8 mouse cellular contexts compared by ENCODE assay signal in the genomic region with DNA sequence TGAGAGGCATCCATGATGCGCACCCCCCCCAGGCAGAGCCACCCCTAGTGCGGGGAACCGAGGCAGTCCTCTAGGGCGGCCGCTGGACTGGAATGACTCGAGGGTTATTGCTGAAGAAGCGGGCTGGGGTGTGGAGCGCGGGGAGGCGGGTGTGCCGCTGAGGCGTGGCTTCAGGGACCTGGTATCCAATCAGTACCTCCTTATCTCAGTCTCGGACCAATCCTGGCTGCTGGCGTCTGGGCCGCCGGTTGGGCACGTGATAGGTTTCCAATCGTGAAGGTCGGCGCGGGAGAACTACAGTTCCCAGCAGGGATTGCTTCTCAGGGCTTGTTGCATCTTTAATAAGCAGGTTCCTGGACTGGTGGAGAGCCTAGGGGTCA. TPM values are rescaled to one million over a fixed set of nuclear protein-coding genes. Genes with fewer than 3 reads are reported as not detected.
DNase-seq lines count a peak whose midpoint lies in the region; ATAC-seq and TF ChIP-seq lines count a peak whose summit lies in the region.

No protein-coding gene starts in this region.

- no peak for TF ChIP-seq POLR2A in bone marrow macrophage, adult 2 months (IDR thresholded peaks at IDR 0.05; ENCODE audit: borderline replicate concordance, low read depth, low read length)
- TF ChIP-seq POLR2A in embryonic fibroblast, embryonic 13.5 days (IDR thresholded peaks at IDR 0.05; ENCODE audit: low read depth, low read length): no peak; the same call in 1 of the 2 replicates

- no peaks in the 10 kb centered on the region for H3K9me3 ChIP-seq in kidney, embryonic 14.5 days (ENCODE audit: control insufficient read depth, low read length)
- no peaks in the 10 kb centered on the region for H3K9me3 ChIP-seq in limb, embryonic 15.5 days

- peak; percentile 90 for DNase-seq in A20 (ENCODE audit: low read depth, low spot score)
- peak; percentile 97 for DNase-seq in heart, adult 9 months (ENCODE audit: low spot score in 2 of 2)
- DNase-seq in monocyte, adult 2 months (ENCODE audit: low read depth in 1 of 2, low spot score in 2 of 2): peak; percentile 89 to 90
- peak; percentile 95 to 97 for DNase-seq in spleen, postnatal 36 days (ENCODE audit: low spot score in 2 of 2)

- ATAC-seq in kidney, embryonic 14.5 days (ENCODE audit: low FRiP score, low TSS enrichment): peak; percentile 99
- peak; percentile 99 for ATAC-seq in limb, embryonic 15.5 days (ENCODE audit: insufficient number of reproducible peaks, low FRiP score, low TSS enrichment, low read depth)

- H3K4me1 ChIP-seq in bone marrow macrophage, adult 2 months (ENCODE audit: control insufficient read depth, insufficient read depth, low read length): peaks cover 2% of the 10 kb centered on the region
- peaks cover 2% of the 10 kb centered on the region; the same call in 1 of the 2 replicates for H3K4me1 ChIP-seq in embryonic fibroblast, embryonic 13.5 days (ENCODE audit: control insufficient read depth, insufficient read depth, low read length)
- peaks cover 5% of the 10 kb centered on the region; the same call in 1 of the 2 replicates for H3K4me1 ChIP-seq in kidney, embryonic 14.5 days (ENCODE audit: control insufficient read depth, insufficient read depth, low read length)
- peaks cover 9% of the 10 kb centered on the region for H3K4me1 ChIP-seq in limb, embryonic 15.5 days

- H3K27me3 ChIP-seq in kidney, embryonic 14.5 days (ENCODE audit: control insufficient read depth, insufficient read depth, low read length): no peaks in the 10 kb centered on the region
- H3K27me3 ChIP-seq in limb, embryonic 15.5 days: no peaks in the 10 kb centered on the region

- TF ChIP-seq CTCF in bone marrow macrophage, adult 2 months (IDR thresholded peaks at IDR 0.05; ENCODE audit: low read depth, low read length): no peak
- TF ChIP-seq CTCF in embryonic fibroblast, embryonic 13.5 days (IDR thresholded peaks at IDR 0.05; ENCODE audit: borderline replicate concordance, insufficient read depth, low read length): no peak

- H3K27ac ChIP-seq in bone marrow macrophage, adult 2 months (ENCODE audit: insufficient read depth, low read depth, low read length): peak overlapping the region; percentile 83
- peak overlapping the region; percentile 91 for H3K27ac ChIP-seq in embryonic fibroblast, embryonic 13.5 days (ENCODE audit: insufficient read depth, low read length)
- peak overlapping the region; percentile 91 for H3K27ac ChIP-seq in kidney, embryonic 14.5 days (ENCODE audit: low read depth, low read length)
- peak overlapping the region; percentile 94 for H3K27ac ChIP-seq in limb, embryonic 15.5 days

- H3K4me3 ChIP-seq in bone marrow macrophage, adult 2 months (ENCODE audit: insufficient read depth, low read length): peak overlapping the region; percentile 98
- peak overlapping the region; percentile 89 for H3K4me3 ChIP-seq in embryonic fibroblast, embryonic 13.5 days (ENCODE audit: insufficient read depth, low read length)
- H3K4me3 ChIP-seq in kidney, embryonic 14.5 days (ENCODE audit: low read length): peak overlapping the region; percentile 95
- H3K4me3 ChIP-seq in limb, embryonic 15.5 days: peak overlapping the region; percentile 97

- peak overlapping the region; percentile 88 for H3K9ac ChIP-seq in kidney, embryonic 14.5 days (ENCODE audit: low read depth, low read length)
- H3K9ac ChIP-seq in limb, embryonic 15.5 days: peak overlapping the region; percentile 76

- peaks cover 4% of the 10 kb centered on the region; the same call in 1 of the 2 replicates for H3K36me3 ChIP-seq in kidney, embryonic 14.5 days (ENCODE audit: control insufficient read depth, insufficient read depth, low read length)
- H3K36me3 ChIP-seq in limb, embryonic 15.5 days: peaks cover 16% of the 10 kb centered on the region

- WGBS in kidney, embryonic 14.5 days: 0% methylated on average over 21 of the region's 21 CpGs
- WGBS in limb, embryonic 15.5 days: under 1% methylated on average over 21 of the region's 21 CpGs

- H3K4me2 ChIP-seq in kidney, embryonic 14.5 days (replicated peaks; ENCODE audit: low read depth, low read length): peak overlapping the region; percentile 54
- peak overlapping the region; percentile 68 for H3K4me2 ChIP-seq in limb, embryonic 15.5 days

RNA-seq across cellular contexts. Expression of gene Immt, which starts 0.4 kb away (rescaled TPM):
- polyA plus RNA-seq in bone marrow macrophage, adult 2 months (2012; ENCODE audit: insufficient read depth, insufficient read length, missing spikeins): 68.7 and 73.4 TPM in 2 replicates
- 132 and 134 TPM in 2 replicates for polyA plus RNA-seq in embryonic fibroblast, embryonic 13.5 days (2011; ENCODE audit: insufficient read length, low read depth, missing spikeins)
- polyA plus RNA-seq in kidney, embryonic 14.5 days (2014; fragmentation: Nextera tagmentation; extraction: Ambion mirVana): 179 and 226 TPM in 2 replicates
- polyA plus RNA-seq in limb, embryonic 15.5 days (2015; fragmentation: Nextera tagmentation; extraction: Ambion mirVana): 150 and 157 TPM in 2 replicates

RNA-seq across cellular contexts. Expression of gene Mrpl35, which starts 4.8 kb away (rescaled TPM):
- 30.7 and 32.0 TPM in 2 replicates for polyA plus RNA-seq in bone marrow macrophage, adult 2 months (2012; ENCODE audit: insufficient read depth, insufficient read length, missing spikeins)
- 35.9 and 39.7 TPM in 2 replicates for polyA plus RNA-seq in embryonic fibroblast, embryonic 13.5 days (2011; ENCODE audit: insufficient read length, low read depth, missing spikeins)
- 77.5 and 93.4 TPM in 2 replicates for polyA plus RNA-seq in kidney, embryonic 14.5 days (2014; fragmentation: Nextera tagmentation; extraction: Ambion mirVana)
- polyA plus RNA-seq in limb, embryonic 15.5 days (2015; fragmentation: Nextera tagmentation; extraction: Ambion mirVana): 55.5 and 60.0 TPM in 2 replicates

Comparison
In these comparisons a context has a peak if more than half of its experiments do, and no peak if none do; other contexts are left out.
1. Peak in every context shown above with its lines: DNase-seq, ATAC-seq, H3K4me3 ChIP-seq and H3K27ac ChIP-seq.